Mouse (Mus musculus) kidney, postnatal 25 days (tissue): ENCODE measurements around the gene Tbc1d24.

ENCODE experiments used
- DNase-seq, 2 experiments: peaks; one replicate each; pipeline ENCODE4 v3.0.0; 2021; ENCODE audit warnings: mixed read lengths in 2 of 2

The Tbc1d24 gene

GRCm38 (mm10) chr17:24171738-24172137 is 33.6 kb downstream of the Tbc1d24 start:
- DNase-seq = no peak

GRCm38 (mm10) chr17:24170729-24171128 is 34.6 kb downstream of the Tbc1d24 start:
- DNase-seq = no peak

- no peak for DNase-seq
Observed at GRCm38 (mm10) chr17:24170125-24170524, 35.2 kb downstream of the Tbc1d24 start.

GRCm38 (mm10) chr17:24169317-24170065 is 35.9 kb downstream of the Tbc1d24 start, which contains the start of gene Atp6v0c:
Gene Atp6v0c (minus strand): TSS chr17:24169702.
- DNase-seq = peak; percentile 98

GRCm38 (mm10) chr17:24168590-24169277 is 36.6 kb downstream of the Tbc1d24 start:
- peak; percentile 69 to 79 for DNase-seq

GRCm38 (mm10) chr17:24167891-24168505 is 37.4 kb downstream of the Tbc1d24 start:
- DNase-seq = peak in 1 of 2 experiments; percentile 54

- peak; percentile 29 to 53 for DNase-seq
Observed at GRCm38 (mm10) chr17:24167120-24167519, 38.2 kb downstream of the Tbc1d24 start.

GRCm38 (mm10) chr17:24164566-24165259 is 40.6 kb downstream of the Tbc1d24 start:
- peak; percentile 72 to 88 for DNase-seq

- peak; percentile 99 for DNase-seq
Observed at GRCm38 (mm10) chr17:24163176-24163962, 42.0 kb downstream of the Tbc1d24 start, which contains the start of gene Amdhd2. Gene Amdhd2 (minus strand): TSS chr17:24163766.

GRCm38 (mm10) chr17:24162584-24163175 is 42.7 kb downstream of the Tbc1d24 start:
- DNase-seq = peak; percentile 93 to 94

GRCm38 (mm10) chr17:24161466-24161865 is 43.9 kb downstream of the Tbc1d24 start:
- DNase-seq = no peak

- DNase-seq = no peak
Observed at GRCm38 (mm10) chr17:24157526-24157925, 47.8 kb downstream of the Tbc1d24 start.

GRCm38 (mm10) chr17:24157121-24157520 is 48.2 kb downstream of the Tbc1d24 start:
- DNase-seq = no peak

GRCm38 (mm10) chr17:24156394-24156793 is 49.0 kb downstream of the Tbc1d24 start:
- no peak for DNase-seq

- DNase-seq = no peak
Observed at GRCm38 (mm10) chr17:24155742-24156141, 49.6 kb downstream of the Tbc1d24 start.

GRCm38 (mm10) chr17:24154463-24154862 is 50.9 kb downstream of the Tbc1d24 start:
- DNase-seq = peak; percentile 94 to 95

- DNase-seq = peak; percentile 91 to 92
Observed at GRCm38 (mm10) chr17:24151890-24152563, 53.3 kb downstream of the Tbc1d24 start.

GRCm38 (mm10) chr17:24151382-24151781 is 54.0 kb downstream of the Tbc1d24 start:
- no peak for DNase-seq

- DNase-seq = no peak
Observed at GRCm38 (mm10) chr17:24150824-24151223, 54.5 kb downstream of the Tbc1d24 start, which contains the start of gene Pdpk1. Gene Pdpk1 (minus strand): TSS chr17:24150924.

GRCm38 (mm10) chr17:24149421-24149820 is 55.9 kb downstream of the Tbc1d24 start:
- DNase-seq = no peak

- no peak for DNase-seq
Observed at GRCm38 (mm10) chr17:24142897-24143296, 62.5 kb downstream of the Tbc1d24 start.
